Mouse (Mus musculus): ENCODE measurements around the gene Vamp9. TPM values are rescaled to one million over a fixed set of nuclear protein-coding genes. Genes with fewer than 3 reads are reported as not detected.
A peak's percentile ranks its signal among the peaks of the same experiment; 100 is the strongest.

Vamp9 gene
- total RNA-seq (2021) = 1 to 10 TPM in 1 of 2 experiments, not detected in 1; 1.0 TPM
- long read RNA-seq, partial matches to known transcripts = 0 of 2 reads
- long read RNA-seq, other reads (novel, unspliced or antisense) = 2 of 2 reads

GRCm38 (mm10) chr5:99906181-99906956, at the start of gene Vamp9:
Gene Vamp9, plus strand, starts transcription at chr5:99906254.
- peak; percentile 91 to 95 for DNase-seq (ENCODE audit: low spot score in 2 of 2)

GRCm38 (mm10) chr5:99857106-99857637, 48.9 kb upstream of the Vamp9 start:
- DNase-seq (ENCODE audit: low spot score in 2 of 2) = no peak

- no peak for DNase-seq (ENCODE audit: low spot score in 2 of 2)
Observed at GRCm38 (mm10) chr5:99859637-99860433, 46.2 kb upstream of the Vamp9 start.

GRCm38 (mm10) chr5:99861816-99862215, 44.2 kb upstream of the Vamp9 start:
- no peak for DNase-seq (ENCODE audit: low spot score in 2 of 2)

- no peak for DNase-seq (ENCODE audit: low spot score in 2 of 2)
Observed at GRCm38 (mm10) chr5:99863656-99864380, 42.2 kb upstream of the Vamp9 start.

GRCm38 (mm10) chr5:99865779-99866178, 40.3 kb upstream of the Vamp9 start:
- DNase-seq (ENCODE audit: low spot score in 2 of 2) = no peak

GRCm38 (mm10) chr5:99868286-99868685, 37.8 kb upstream of the Vamp9 start:
- no peak for DNase-seq (ENCODE audit: low spot score in 2 of 2)

GRCm38 (mm10) chr5:99868923-99869322, 37.1 kb upstream of the Vamp9 start:
- DNase-seq (ENCODE audit: low spot score in 2 of 2) = no peak

GRCm38 (mm10) chr5:99877565-99877964, 28.5 kb upstream of the Vamp9 start:
- no peak for DNase-seq (ENCODE audit: low spot score in 2 of 2)

GRCm38 (mm10) chr5:99882441-99882840, 23.6 kb upstream of the Vamp9 start:
- no peak for DNase-seq (ENCODE audit: low spot score in 2 of 2)

GRCm38 (mm10) chr5:99884035-99884434, 22.0 kb upstream of the Vamp9 start:
- DNase-seq (ENCODE audit: low spot score in 2 of 2) = no peak

GRCm38 (mm10) chr5:99887133-99887532, 18.9 kb upstream of the Vamp9 start:
- no peak for DNase-seq (ENCODE audit: low spot score in 2 of 2)

- DNase-seq (ENCODE audit: low spot score in 2 of 2) = peak; percentile 65 to 91
Observed at GRCm38 (mm10) chr5:99891516-99892441, 14.3 kb upstream of the Vamp9 start.

GRCm38 (mm10) chr5:99900041-99900440, 6.0 kb upstream of the Vamp9 start:
- peak; percentile 25 to 74 for DNase-seq (ENCODE audit: low spot score in 2 of 2)

- no peak for DNase-seq (ENCODE audit: low spot score in 2 of 2)
Observed at GRCm38 (mm10) chr5:99905731-99906130, 323 bp upstream of the Vamp9 start.

GRCm38 (mm10) chr5:99915494-99915893, 9.4 kb downstream of the Vamp9 start:
- DNase-seq (ENCODE audit: low spot score in 2 of 2) = no peak

- no peak for DNase-seq (ENCODE audit: low spot score in 2 of 2)
Observed at GRCm38 (mm10) chr5:99922033-99922432, 16.0 kb downstream of the Vamp9 start.

- DNase-seq (ENCODE audit: low spot score in 2 of 2) = peak in 1 of 2 experiments; percentile 34
Observed at GRCm38 (mm10) chr5:99927951-99928350, 21.9 kb downstream of the Vamp9 start.

- DNase-seq (ENCODE audit: low spot score in 2 of 2) = no peak
Observed at GRCm38 (mm10) chr5:99931910-99932309, 25.9 kb downstream of the Vamp9 start.

- no peak for DNase-seq (ENCODE audit: low spot score in 2 of 2)
Observed at GRCm38 (mm10) chr5:99939440-99939839, 33.4 kb downstream of the Vamp9 start.
